Mouse (Mus musculus): ENCODE data around the gene Gm10639. TPM values are rescaled to one million over a fixed set of nuclear protein-coding genes. Genes with fewer than 3 reads are reported as not detected.
"Not testable (repeated sequence)": the region's sequence is repeated elsewhere in the genome, so short reads cannot be mapped to it uniquely, and the experiment has no call there.

Gm10639 gene
- polyA plus RNA-seq (2015; fragmentation: Nextera tagmentation; extraction: Ambion mirVana), result not detected in 2 replicates

GRCm38 (mm10) chr9:78289723-78290122, at the start of gene Gm10639:
Gm10639 (plus strand) TSS chr9:78289923.
- ATAC-seq; H3K4me2 ChIP-seq (ENCODE audit: low read depth, low read length); H3K4me3 ChIP-seq (ENCODE audit: low read depth, low read length); H3K36me3 ChIP-seq (replicated peaks; ENCODE audit: insufficient read depth, low read length); DNase-seq; H3K9me3 ChIP-seq (ENCODE audit: low read length); H3K27ac ChIP-seq (ENCODE audit: low read depth); H3K27me3 ChIP-seq (ENCODE audit: insufficient read depth, low read length); H3K4me1 ChIP-seq (ENCODE audit: insufficient read depth); H3K9ac ChIP-seq (replicated peaks): not testable (repeated sequence)
- 44% methylated on average over 2 of the region's 3 CpGs for WGBS (ENCODE audit: insufficient replicate concordance)

GRCm38 (mm10) chr9:78255683-78256470, 33.8 kb upstream of the Gm10639 start:
- H3K36me3 ChIP-seq (replicated peaks; ENCODE audit: insufficient read depth, low read length); H3K27me3 ChIP-seq (ENCODE audit: insufficient read depth, low read length); DNase-seq; H3K9ac ChIP-seq (replicated peaks); H3K4me1 ChIP-seq (ENCODE audit: insufficient read depth); H3K4me3 ChIP-seq (ENCODE audit: low read depth, low read length); H3K4me2 ChIP-seq (ENCODE audit: low read depth, low read length); H3K27ac ChIP-seq (ENCODE audit: low read depth); H3K9me3 ChIP-seq (ENCODE audit: low read length): not testable (repeated sequence)
- WGBS (ENCODE audit: insufficient replicate concordance), result 63% methylated on average over 3 of the region's 4 CpGs
- ATAC-seq, result peak; percentile 75

- not testable (repeated sequence) for DNase-seq; H3K27ac ChIP-seq (ENCODE audit: low read depth); ATAC-seq
Observed at GRCm38 (mm10) chr9:78256914-78257313, 32.8 kb upstream of the Gm10639 start, which contains the start of gene Gm3776. Gm3776 (plus strand) TSS chr9:78257129.

GRCm38 (mm10) chr9:78259688-78260087, 30.0 kb upstream of the Gm10639 start:
- TF ChIP-seq CTCF (IDR thresholded peaks at IDR 0.05; ENCODE audit: low read depth), result peak; percentile 52
- not testable (repeated sequence) for DNase-seq; H3K9me3 ChIP-seq (ENCODE audit: low read length); H3K9ac ChIP-seq (replicated peaks); ATAC-seq; H3K27ac ChIP-seq (ENCODE audit: low read depth); H3K36me3 ChIP-seq (replicated peaks; ENCODE audit: insufficient read depth, low read length); H3K4me1 ChIP-seq (ENCODE audit: insufficient read depth); H3K4me2 ChIP-seq (ENCODE audit: low read depth, low read length); H3K4me3 ChIP-seq (ENCODE audit: low read depth, low read length); H3K27me3 ChIP-seq (ENCODE audit: insufficient read depth, low read length)
- WGBS (ENCODE audit: insufficient replicate concordance), result 6% methylated on average over 1 of the region's 6 CpGs

More at GRCm38 (mm10) chr9:78256914-78257313, 32.8 kb upstream of the Gm10639 start, which contains the start of gene Gm3776:
- not testable (repeated sequence) for H3K36me3 ChIP-seq (replicated peaks; ENCODE audit: insufficient read depth, low read length); H3K4me3 ChIP-seq (ENCODE audit: low read depth, low read length); H3K9me3 ChIP-seq (ENCODE audit: low read length); H3K4me1 ChIP-seq (ENCODE audit: insufficient read depth); H3K27me3 ChIP-seq (ENCODE audit: insufficient read depth, low read length); H3K9ac ChIP-seq (replicated peaks); H3K4me2 ChIP-seq (ENCODE audit: low read depth, low read length)
- 75% methylated on average over 1 of the region's 3 CpGs for WGBS (ENCODE audit: insufficient replicate concordance)

- not testable (repeated sequence) for H3K9me3 ChIP-seq (ENCODE audit: low read length); H3K36me3 ChIP-seq (replicated peaks; ENCODE audit: insufficient read depth, low read length); H3K9ac ChIP-seq (replicated peaks); H3K4me3 ChIP-seq (ENCODE audit: low read depth, low read length); ATAC-seq; H3K27me3 ChIP-seq (ENCODE audit: insufficient read depth, low read length); H3K4me1 ChIP-seq (ENCODE audit: insufficient read depth); H3K4me2 ChIP-seq (ENCODE audit: low read depth, low read length); DNase-seq; H3K27ac ChIP-seq (ENCODE audit: low read depth)
- WGBS (ENCODE audit: insufficient replicate concordance), result 61% methylated on average over 3 of the region's 3 CpGs
Observed at GRCm38 (mm10) chr9:78270945-78271344, 18.8 kb upstream of the Gm10639 start.

- not testable (repeated sequence) for H3K4me1 ChIP-seq (ENCODE audit: insufficient read depth); H3K27ac ChIP-seq (ENCODE audit: low read depth); H3K27me3 ChIP-seq (ENCODE audit: insufficient read depth, low read length); H3K9me3 ChIP-seq (ENCODE audit: low read length); H3K4me3 ChIP-seq (ENCODE audit: low read depth, low read length); H3K9ac ChIP-seq (replicated peaks); H3K4me2 ChIP-seq (ENCODE audit: low read depth, low read length); H3K36me3 ChIP-seq (replicated peaks; ENCODE audit: insufficient read depth, low read length)
- DNase-seq (peak; percentile 38), ATAC-seq (peak; percentile 92)
- WGBS (ENCODE audit: insufficient replicate concordance), result 77% methylated on average over 4 of the region's 4 CpGs
Observed at GRCm38 (mm10) chr9:78282002-78282711, 7.6 kb upstream of the Gm10639 start.

GRCm38 (mm10) chr9:78289063-78289462, 660 bp upstream of the Gm10639 start:
- not testable (repeated sequence) for DNase-seq; H3K9ac ChIP-seq (replicated peaks); H3K4me3 ChIP-seq (ENCODE audit: low read depth, low read length); H3K27ac ChIP-seq (ENCODE audit: low read depth); ATAC-seq; H3K9me3 ChIP-seq (ENCODE audit: low read length); H3K27me3 ChIP-seq (ENCODE audit: insufficient read depth, low read length); H3K4me2 ChIP-seq (ENCODE audit: low read depth, low read length); H3K36me3 ChIP-seq (replicated peaks; ENCODE audit: insufficient read depth, low read length); H3K4me1 ChIP-seq (ENCODE audit: insufficient read depth)
- WGBS (ENCODE audit: insufficient replicate concordance), result 67% methylated on average over 1 of the region's 1 CpGs

GRCm38 (mm10) chr9:78292462-78292861, 2.7 kb downstream of the Gm10639 start:
- not testable (repeated sequence) for H3K4me1 ChIP-seq (ENCODE audit: insufficient read depth); H3K27ac ChIP-seq (ENCODE audit: low read depth); H3K9ac ChIP-seq (replicated peaks); H3K4me3 ChIP-seq (ENCODE audit: low read depth, low read length); DNase-seq; H3K36me3 ChIP-seq (replicated peaks; ENCODE audit: insufficient read depth, low read length); H3K4me2 ChIP-seq (ENCODE audit: low read depth, low read length); H3K27me3 ChIP-seq (ENCODE audit: insufficient read depth, low read length); H3K9me3 ChIP-seq (ENCODE audit: low read length); ATAC-seq
- WGBS (ENCODE audit: insufficient replicate concordance), result 77% methylated on average over 7 of the region's 8 CpGs

GRCm38 (mm10) chr9:78293683-78294082, 4.0 kb downstream of the Gm10639 start:
- not testable (repeated sequence) for H3K36me3 ChIP-seq (replicated peaks; ENCODE audit: insufficient read depth, low read length); ATAC-seq; H3K27ac ChIP-seq (ENCODE audit: low read depth); H3K4me2 ChIP-seq (ENCODE audit: low read depth, low read length); H3K27me3 ChIP-seq (ENCODE audit: insufficient read depth, low read length); H3K4me1 ChIP-seq (ENCODE audit: insufficient read depth); H3K9ac ChIP-seq (replicated peaks); DNase-seq; H3K4me3 ChIP-seq (ENCODE audit: low read depth, low read length); H3K9me3 ChIP-seq (ENCODE audit: low read length)
- 71% methylated on average over 1 of the region's 1 CpGs for WGBS (ENCODE audit: insufficient replicate concordance)

Measured in liver, postnatal 0 days (tissue).